Mouse (Mus musculus) brain, embryonic 18.5 days (tissue): Measurements from ENCODE around the gene Shank3.

Experiments used
- DNase-seq: peaks from one replicate; pipeline ENCODE4 v3.0.0-alpha.2; 2012; ENCODE audit warnings: low read depth, low spot score

The Shank3 gene

GRCm38 (mm10) chr15:89524611-89525415, 25.4 kb downstream of the Shank3 start:
- DNase-seq = no peak

GRCm38 (mm10) chr15:89525464-89525863, 26.0 kb downstream of the Shank3 start:
- no peak for DNase-seq

- DNase-seq = no peak
Observed at GRCm38 (mm10) chr15:89525896-89526295, 26.5 kb downstream of the Shank3 start.

- no peak for DNase-seq
Observed at GRCm38 (mm10) chr15:89526776-89527325, 27.4 kb downstream of the Shank3 start.

GRCm38 (mm10) chr15:89527466-89527865, 28.0 kb downstream of the Shank3 start:
- no peak for DNase-seq

GRCm38 (mm10) chr15:89528201-89528850, 28.9 kb downstream of the Shank3 start:
- DNase-seq = no peak

- no peak for DNase-seq
Observed at GRCm38 (mm10) chr15:89528923-89529322, 29.5 kb downstream of the Shank3 start.

GRCm38 (mm10) chr15:89530336-89530735, 30.9 kb downstream of the Shank3 start:
- no peak for DNase-seq

GRCm38 (mm10) chr15:89531399-89531798, 32.0 kb downstream of the Shank3 start:
- DNase-seq = no peak

- peak; percentile 84 for DNase-seq
Observed at GRCm38 (mm10) chr15:89532026-89532923, 32.9 kb downstream of the Shank3 start.

- no peak for DNase-seq
Observed at GRCm38 (mm10) chr15:89532924-89533842, 33.8 kb downstream of the Shank3 start.

- no peak for DNase-seq
Observed at GRCm38 (mm10) chr15:89533843-89534207, 34.4 kb downstream of the Shank3 start.

- no peak for DNase-seq
Observed at GRCm38 (mm10) chr15:89544171-89544570, 44.7 kb downstream of the Shank3 start.

- DNase-seq = no peak
Observed at GRCm38 (mm10) chr15:89547321-89547720, 47.9 kb downstream of the Shank3 start.

- no peak for DNase-seq
Observed at GRCm38 (mm10) chr15:89547824-89548601, 48.6 kb downstream of the Shank3 start.

- no peak for DNase-seq
Observed at GRCm38 (mm10) chr15:89548837-89549236, 49.4 kb downstream of the Shank3 start.

- DNase-seq = no peak
Observed at GRCm38 (mm10) chr15:89550506-89550905, 51.1 kb downstream of the Shank3 start.

- no peak for DNase-seq
Observed at GRCm38 (mm10) chr15:89551733-89552132, 52.3 kb downstream of the Shank3 start.

- DNase-seq = no peak
Observed at GRCm38 (mm10) chr15:89555591-89555990, 56.2 kb downstream of the Shank3 start.
